Comparison of ENCODE assay signal across 8 mouse cellular contexts in the genomic region with DNA sequence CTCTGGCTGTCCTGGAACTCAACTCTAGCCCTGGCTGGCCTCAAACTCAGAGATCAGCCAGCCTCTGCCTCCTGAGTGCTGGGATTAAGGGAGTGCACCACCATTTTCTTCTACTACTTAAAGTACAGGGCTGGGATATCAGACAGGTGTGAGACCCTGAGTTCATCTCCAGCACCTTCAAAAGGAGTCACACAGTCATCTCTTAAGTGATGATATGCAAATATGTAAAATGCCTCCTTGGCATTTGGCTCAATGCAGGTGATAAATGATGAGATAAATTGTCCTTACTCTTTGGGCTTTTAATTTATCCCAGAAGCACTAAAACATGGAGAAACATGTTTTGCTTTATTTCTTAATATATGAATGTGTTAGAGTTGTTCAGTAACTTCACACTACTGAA. TPM values are rescaled to one million over a fixed set of nuclear protein-coding genes. Genes with fewer than 3 reads are reported as not detected.
DNase-seq lines count a peak whose midpoint lies in the region; ATAC-seq lines count a peak whose summit lies in the region.
"Had no signal": no experiment of that assay in that cellular context is flagged by ENCODE, and none has a peak within 500 bp of the region (broad histone marks: within the 10 kb centered on the region; RNA-seq: fewer than 3 reads in every experiment).

No protein-coding gene starts in this region.

- no peak for DNase-seq in liver, embryonic 11.5 days (ENCODE audit: low spot score)
- DNase-seq in liver, result no peak
- DNase-seq in layer of hippocampus, adult 9-10 months (ENCODE audit: low spot score), result no peak
- DNase-seq: kidney, postnatal 36 days had no signal

- no peaks in the 10 kb centered on the region for H3K27me3 ChIP-seq in liver, embryonic 11.5 days (replicated peaks; ENCODE audit: control insufficient read depth, insufficient read depth, low read length)
- no peaks in the 10 kb centered on the region for H3K27me3 ChIP-seq in forebrain, embryonic 16.5 days (replicated peaks; ENCODE audit: control insufficient read depth, insufficient read depth, low read length)
- no peaks in the 10 kb centered on the region for H3K27me3 ChIP-seq in limb, embryonic 15.5 days
- no peaks in the 10 kb centered on the region for H3K27me3 ChIP-seq in stomach, embryonic 15.5 days (replicated peaks)

- peak overlapping the region; percentile 74 for H3K4me2 ChIP-seq in liver, embryonic 11.5 days
- H3K4me2 ChIP-seq in forebrain, embryonic 16.5 days (ENCODE audit: low read length), result peak overlapping the region; percentile 21
- H3K4me2 ChIP-seq in limb, embryonic 15.5 days, result 0 out of 2 replicates have a peak overlapping the region, but pooled peaks have one; percentile 14
- H3K4me2 ChIP-seq in stomach, embryonic 15.5 days, result peak overlapping the region; percentile 32

- H3K9me3 ChIP-seq in liver, embryonic 11.5 days (ENCODE audit: control insufficient read depth, low read length), result no peaks in the 10 kb centered on the region
- no peaks in the 10 kb centered on the region for H3K9me3 ChIP-seq in forebrain, embryonic 16.5 days (ENCODE audit: control insufficient read depth, low read length)
- no peaks in the 10 kb centered on the region for H3K9me3 ChIP-seq in limb, embryonic 15.5 days
- no peaks in the 10 kb centered on the region for H3K9me3 ChIP-seq in stomach, embryonic 15.5 days

- H3K4me1 ChIP-seq in liver, embryonic 11.5 days (replicated peaks; ENCODE audit: control insufficient read depth, insufficient read depth, low read length), result peaks cover 26% of the 10 kb centered on the region
- H3K4me1 ChIP-seq in forebrain, embryonic 16.5 days (replicated peaks; ENCODE audit: control insufficient read depth, insufficient read depth, low read length), result peaks cover 22% of the 10 kb centered on the region
- H3K4me1 ChIP-seq in limb, embryonic 15.5 days, result peaks cover 11% of the 10 kb centered on the region
- peaks cover 15% of the 10 kb centered on the region; the same call in 1 of the 2 replicates for H3K4me1 ChIP-seq in stomach, embryonic 15.5 days

- no peak overlapping the region for H3K27ac ChIP-seq in liver, embryonic 11.5 days (ENCODE audit: low read depth, low read length)
- H3K27ac ChIP-seq in forebrain, embryonic 16.5 days (ENCODE audit: low read length), result no peak overlapping the region
- no peak overlapping the region for H3K27ac ChIP-seq in limb, embryonic 15.5 days
- no peak overlapping the region for H3K27ac ChIP-seq in stomach, embryonic 15.5 days

- H3K4me3 ChIP-seq in liver, embryonic 11.5 days (ENCODE audit: low read depth, low read length), result peak overlapping the region; percentile 27
- H3K4me3 ChIP-seq in forebrain, embryonic 16.5 days (replicated peaks; ENCODE audit: low read length), result no peak overlapping the region
- H3K4me3 ChIP-seq in limb, embryonic 15.5 days, result no peak overlapping the region
- H3K4me3 ChIP-seq in stomach, embryonic 15.5 days (replicated peaks), result 0 out of 2 replicates have a peak overlapping the region, but pooled peaks have one; percentile 6

- H3K9ac ChIP-seq in liver, embryonic 11.5 days (ENCODE audit: low read depth, low read length), result 0 out of 2 replicates have a peak overlapping the region, but pooled peaks have one; percentile 20
- no peak overlapping the region for H3K9ac ChIP-seq in forebrain, embryonic 16.5 days (replicated peaks; ENCODE audit: low read depth, low read length)
- H3K9ac ChIP-seq in limb, embryonic 15.5 days, result no peak overlapping the region
- no peak overlapping the region for H3K9ac ChIP-seq in stomach, embryonic 15.5 days

- ATAC-seq in liver, embryonic 11.5 days (replicated peaks; ENCODE audit: low FRiP score), result no peak
- ATAC-seq in forebrain, embryonic 16.5 days, result no peak
- no peak for ATAC-seq in limb, embryonic 15.5 days (ENCODE audit: insufficient number of reproducible peaks, low FRiP score, low TSS enrichment, low read depth)
- no peak for ATAC-seq in stomach, embryonic 15.5 days (ENCODE audit: insufficient read depth, low FRiP score, low read depth)
- ATAC-seq in monocyte, adult 5-6 weeks (replicated peaks; ENCODE audit: insufficient number of reproducible peaks, low FRiP score, low TSS enrichment, poor library complexity, severe bottlenecking), result no peak

- peaks cover 8% of the 10 kb centered on the region; the same call in 1 of the 2 replicates for H3K36me3 ChIP-seq in liver, embryonic 11.5 days (ENCODE audit: control insufficient read depth, insufficient read depth, low read length)
- H3K36me3 ChIP-seq in forebrain, embryonic 16.5 days (ENCODE audit: control insufficient read depth, insufficient read depth), result no peaks in the 10 kb centered on the region
- no peaks in the 10 kb centered on the region for H3K36me3 ChIP-seq in limb, embryonic 15.5 days
- no peaks in the 10 kb centered on the region for H3K36me3 ChIP-seq in stomach, embryonic 15.5 days

RNA-seq across cellular contexts. Expression of a gene that starts 2.0 kb away (rescaled TPM):
- polyA plus RNA-seq in liver, embryonic 11.5 days (2014; fragmentation: Nextera tagmentation; extraction: Ambion mirVana), result 61.9 and 67.9 TPM in 2 replicates
- 80.3 and 85.8 TPM in 2 replicates for polyA plus RNA-seq in forebrain, embryonic 16.5 days (2015; fragmentation: Nextera tagmentation; extraction: Ambion mirVana)
- polyA plus RNA-seq in limb, embryonic 15.5 days (2015; fragmentation: Nextera tagmentation; extraction: Ambion mirVana), result 63.1 and 97.0 TPM in 2 replicates
- polyA plus RNA-seq in stomach, embryonic 15.5 days (2015; fragmentation: Nextera tagmentation; extraction: Ambion mirVana), result 80.3 and 89.4 TPM in 2 replicates
- 78.7 to 109 TPM (median 79.7 TPM) in 3 replicates for total RNA-seq in monocyte, adult 5-6 weeks (2017)

Comparison
In these comparisons a context has a peak if more than half of its experiments do, and no peak if none do; other contexts are left out.
1. H3K4me2 ChIP-seq: peak in every context shown above with its lines; median percentile 74 in liver, embryonic 11.5 days; 32 in stomach, embryonic 15.5 days; 21 in forebrain, embryonic 16.5 days; 14 in limb, embryonic 15.5 days.
2. H3K4me3 ChIP-seq: peak in liver, embryonic 11.5 days (single experiment) and stomach, embryonic 15.5 days (single experiment); none in forebrain, embryonic 16.5 days (single experiment) and limb, embryonic 15.5 days (single experiment).